Mouse (Mus musculus): ENCODE results near the gene Cacna1g.

DNA sequence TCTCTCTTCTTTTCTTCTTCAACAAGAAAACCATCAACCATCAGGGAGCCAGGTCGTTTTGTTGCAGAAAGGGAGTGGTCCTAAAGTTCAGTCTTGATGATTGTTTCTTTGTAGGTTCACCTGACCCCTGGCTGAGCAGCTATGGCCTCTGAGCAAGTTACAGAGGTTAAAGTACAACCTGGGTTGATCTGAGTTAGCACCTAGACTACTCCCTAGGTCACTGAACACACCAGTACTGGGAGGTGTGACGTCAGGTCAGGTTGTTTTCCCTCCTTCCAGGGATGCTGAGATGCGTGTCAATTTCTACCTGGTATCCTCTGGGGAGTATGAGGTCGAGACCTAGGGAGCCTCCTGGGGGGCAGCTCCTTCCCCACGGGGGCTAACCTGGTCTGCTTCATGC lies 48.8 kb downstream of the Cacna1g start:
- TF ChIP-seq CTCF (IDR thresholded peaks at IDR 0.05; ENCODE audit: low read depth), result no peak
- no peak for TF ChIP-seq EP300 (IDR thresholded peaks at IDR 0.05; ENCODE audit: low read depth)

Data from liver, postnatal 0 days (tissue).